Mouse (Mus musculus): ENCODE measurements at regions not wholly inside any gene's neighbourhood (a gene's known extent, or its start where the extent isn't known, plus 50 kb on each side); places are given as distances from the start of the nearest gene placed in this dataset.

DNA sequence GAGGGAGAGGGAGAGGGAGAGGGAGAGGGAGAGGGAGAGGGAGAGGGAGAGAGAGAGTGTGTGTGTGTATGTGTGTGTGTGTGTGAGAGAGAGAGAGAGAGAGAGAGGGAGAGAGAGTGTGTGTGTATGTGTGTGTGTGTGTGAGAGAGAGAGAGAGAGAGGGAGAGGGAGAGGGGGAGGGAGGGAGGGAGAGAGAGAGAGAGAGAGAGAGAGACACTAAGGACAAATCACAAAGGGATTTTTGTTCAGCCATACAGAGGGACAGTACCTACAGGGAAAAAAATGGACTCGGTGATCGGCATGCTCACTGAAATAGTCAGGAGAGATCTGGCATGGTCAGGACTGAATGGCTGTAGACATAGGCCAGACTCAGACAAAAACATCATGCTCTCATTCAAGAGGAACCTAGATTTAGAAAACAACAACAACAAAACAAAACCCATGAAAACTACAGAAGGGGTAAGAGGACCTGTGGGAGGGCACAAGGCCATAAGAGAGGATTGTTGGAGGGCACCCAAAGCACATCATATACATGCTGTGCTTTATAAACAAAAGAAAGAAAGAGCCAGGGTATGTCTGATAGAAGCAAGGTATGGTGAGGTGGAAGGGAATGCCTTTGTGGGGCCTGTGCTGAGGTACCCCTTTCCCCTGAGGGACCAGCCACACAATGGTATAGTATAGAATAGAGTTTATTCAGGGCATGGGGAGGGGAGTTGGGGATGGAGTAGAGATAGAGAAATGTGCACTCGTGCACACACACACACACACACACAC lies 127.0 kb upstream of the Med14 start:
- DNase-seq (ENCODE audit: low read depth): no peak

GRCm38 (mm10) chrX:12888010-12888707 lies 126.3 kb upstream of the Med14 start:
- DNase-seq (ENCODE audit: low read depth): no peak

- DNase-seq (ENCODE audit: low read depth): no peak
These were observed 125.6 kb upstream of the Med14 start for GRCm38 (mm10) chrX:12887516-12887915.

- no peak for DNase-seq (ENCODE audit: low read depth)
These were observed 124.5 kb upstream of the Med14 start for GRCm38 (mm10) chrX:12886160-12887048.

GRCm38 (mm10) chrX:12879233-12879632 lies 117.4 kb upstream of the Med14 start:
- DNase-seq (ENCODE audit: low read depth): no peak

GRCm38 (mm10) chrX:12877506-12877905 lies 115.6 kb upstream of the Med14 start:
- DNase-seq (ENCODE audit: low read depth): no peak

DNA sequence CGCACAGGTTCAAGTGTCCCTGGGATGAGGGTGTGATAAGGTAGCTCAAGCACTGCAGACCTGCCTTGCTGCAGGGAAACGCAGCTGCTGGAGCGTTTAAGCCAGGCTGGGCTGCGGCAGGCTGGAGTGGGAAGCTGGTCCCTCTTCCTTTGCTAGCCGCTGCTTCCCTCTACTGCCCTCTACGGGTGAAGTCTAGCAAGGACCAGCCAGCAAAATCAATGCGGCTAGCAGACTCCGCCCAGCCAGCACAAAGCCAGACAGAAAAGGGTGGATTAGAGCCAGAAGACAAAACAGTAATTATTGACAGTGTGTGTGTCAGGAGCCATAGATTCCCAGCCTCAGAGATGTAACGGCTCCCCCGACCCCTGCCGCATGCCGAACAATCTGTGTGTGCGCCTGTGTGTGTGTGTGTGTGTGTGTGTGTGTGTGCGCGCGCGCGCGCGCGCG lies 111.8 kb upstream of the Med14 start:
- DNase-seq (ENCODE audit: low read depth): no peak

DNA sequence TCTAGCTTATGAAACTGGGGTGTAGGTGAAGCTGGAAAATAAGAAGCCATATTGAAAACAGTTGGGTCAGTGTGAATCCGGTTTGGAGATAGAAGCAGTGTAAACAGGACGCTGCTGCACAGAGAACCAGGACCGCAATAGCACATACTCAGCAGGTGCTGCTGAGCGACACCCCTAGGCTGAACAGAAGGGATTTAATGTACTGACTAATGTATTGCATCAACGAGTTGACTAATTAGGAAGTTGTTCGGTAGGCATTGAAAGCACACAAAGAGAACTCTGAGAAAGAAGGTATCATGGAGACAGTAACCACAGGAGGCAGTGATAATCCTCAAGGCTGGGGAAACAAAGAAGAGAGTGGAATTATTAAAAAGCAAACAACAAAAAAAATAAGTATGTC lies 111.4 kb upstream of the Med14 start:
- DNase-seq (ENCODE audit: low read depth): no peak

GRCm38 (mm10) chrX:12866885-12867498 lies 105.1 kb upstream of the Med14 start:
- DNase-seq (ENCODE audit: low read depth): no peak

DNA sequence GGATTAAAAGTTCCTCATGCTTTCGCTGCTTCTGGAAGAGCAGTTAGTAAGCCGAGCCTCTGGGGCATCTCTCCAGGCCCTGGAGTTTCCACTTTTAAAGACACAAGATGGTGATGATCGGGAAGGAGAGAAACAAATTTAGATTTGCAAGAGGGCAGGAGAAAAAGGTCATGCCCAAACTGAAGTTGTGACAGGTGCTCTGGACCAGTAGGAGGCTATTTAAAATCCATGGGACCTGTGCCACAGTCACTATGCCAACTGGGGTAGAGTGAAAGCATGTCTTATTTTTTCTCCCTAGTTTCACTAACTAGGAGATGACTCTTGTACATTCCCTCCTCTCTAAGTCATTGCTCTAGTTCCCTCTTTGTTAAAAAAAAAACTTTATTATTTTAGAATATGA lies 104.3 kb upstream of the Med14 start:
- no peak for DNase-seq (ENCODE audit: low read depth)

DNA sequence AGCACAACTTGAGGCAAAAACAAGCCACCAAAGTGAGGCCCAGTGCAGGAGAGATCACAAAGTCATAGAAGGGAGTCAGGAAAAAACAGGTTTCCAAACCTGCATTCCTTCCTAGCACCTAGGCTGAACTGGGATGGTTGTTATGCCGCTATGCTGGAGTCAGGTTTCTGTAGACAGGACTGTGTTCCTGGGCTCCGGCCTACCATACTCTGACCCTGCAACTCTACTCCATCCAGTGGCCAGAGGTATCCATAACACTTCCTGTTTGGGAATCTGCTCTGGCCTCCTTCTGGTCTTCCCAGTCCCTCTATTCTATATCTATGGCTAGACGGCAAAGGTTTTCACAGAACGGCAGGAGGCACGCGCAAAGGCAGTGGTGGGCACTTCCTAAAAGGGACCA lies 98.3 kb upstream of the Med14 start:
- no peak for DNase-seq (ENCODE audit: low read depth)

DNA sequence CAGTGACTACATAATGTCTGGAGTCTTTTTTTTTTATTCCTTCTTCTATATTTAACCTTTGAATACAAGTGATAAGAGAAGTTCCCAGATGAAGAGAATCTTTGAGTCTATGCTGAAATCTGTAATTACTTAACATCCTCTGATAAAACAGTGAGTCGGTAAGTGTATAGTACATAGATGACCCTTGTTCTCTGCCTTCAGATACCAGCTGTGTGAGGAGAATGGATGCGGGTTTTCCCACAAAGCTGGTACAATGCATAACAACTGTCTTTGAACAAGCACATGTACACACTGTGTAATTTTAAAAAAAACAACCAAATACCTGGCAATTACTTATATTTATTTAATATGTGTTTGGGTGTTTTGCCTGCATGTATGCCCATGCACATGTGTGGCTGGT lies 96.9 kb upstream of the Med14 start:
- DNase-seq (ENCODE audit: low read depth): no peak

DNA sequence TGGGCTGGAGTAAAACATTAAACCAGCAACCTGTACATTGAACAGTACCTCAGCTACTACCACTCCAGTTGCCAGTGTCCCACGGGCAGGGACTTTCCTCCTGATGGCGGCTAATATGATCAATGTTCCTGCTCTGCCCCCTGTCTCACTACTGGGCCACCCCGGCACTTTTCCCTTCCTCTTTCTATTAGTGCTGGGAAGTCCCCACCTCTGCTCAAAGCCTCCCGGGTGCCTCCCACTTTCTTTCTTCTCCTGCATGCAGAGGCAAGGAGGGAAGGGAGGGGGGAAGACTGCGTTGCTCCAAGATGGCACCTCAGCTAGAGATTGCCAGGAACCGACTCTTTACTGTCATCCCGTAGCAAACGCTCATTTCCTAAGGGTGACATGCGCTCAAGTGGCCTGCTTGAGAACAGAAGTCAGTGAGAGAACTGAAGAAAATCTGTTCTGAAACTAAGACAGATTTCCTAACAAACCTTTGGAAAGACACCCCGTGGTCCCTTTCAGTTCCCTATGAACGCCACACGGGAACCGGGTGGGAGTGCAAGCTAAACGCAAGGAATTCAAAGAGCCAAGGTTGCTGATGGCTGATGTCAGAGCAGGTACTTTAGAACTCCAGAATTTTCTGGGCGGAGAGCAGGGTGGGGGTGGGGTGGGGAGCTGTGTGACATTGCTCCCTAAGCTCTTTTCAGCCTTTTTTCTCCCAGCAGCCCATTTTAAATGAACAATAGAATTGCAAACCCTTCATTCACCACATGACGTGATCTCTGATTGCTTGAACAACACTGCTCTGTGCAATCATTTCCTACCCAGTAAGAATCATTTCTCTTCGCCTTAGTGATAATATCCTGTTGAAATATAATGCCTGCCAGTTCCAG lies 96.2 kb upstream of the Med14 start:
- no peak for DNase-seq (ENCODE audit: low read depth)

- peak; percentile 67 for DNase-seq (ENCODE audit: low read depth)
These were observed 93.6 kb upstream of the Med14 start for GRCm38 (mm10) chrX:12855425-12855824.

DNA sequence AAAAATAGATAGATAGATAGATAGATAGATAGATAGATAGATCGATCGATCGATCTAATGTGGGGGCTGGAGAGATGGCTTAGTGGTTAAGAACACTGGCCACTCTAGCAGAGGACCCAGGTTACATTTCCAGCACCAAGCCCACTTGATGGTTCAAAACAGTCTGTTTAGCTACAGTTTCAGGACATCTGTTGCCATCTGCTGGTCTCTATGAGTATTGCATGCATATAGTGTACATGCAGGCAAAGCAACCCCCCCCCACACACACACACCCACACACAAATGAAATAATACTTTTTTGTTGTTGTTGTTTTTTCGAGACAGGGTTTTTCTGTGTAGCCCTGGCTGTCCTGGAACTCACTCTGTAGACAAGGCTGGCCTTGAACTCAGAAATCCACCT lies 89.8 kb upstream of the Med14 start:
- no peak for DNase-seq (ENCODE audit: low read depth)

GRCm38 (mm10) chrX:12844431-12844830 lies 82.6 kb upstream of the Med14 start:
- DNase-seq (ENCODE audit: low read depth): no peak

GRCm38 (mm10) chrX:12841021-12841325 lies 79.1 kb upstream of the Med14 start:
- DNase-seq (ENCODE audit: low read depth): no peak

- peak; percentile 87 for DNase-seq (ENCODE audit: low read depth)
These were observed 78.5 kb upstream of the Med14 start for GRCm38 (mm10) chrX:12840160-12841020.

DNA sequence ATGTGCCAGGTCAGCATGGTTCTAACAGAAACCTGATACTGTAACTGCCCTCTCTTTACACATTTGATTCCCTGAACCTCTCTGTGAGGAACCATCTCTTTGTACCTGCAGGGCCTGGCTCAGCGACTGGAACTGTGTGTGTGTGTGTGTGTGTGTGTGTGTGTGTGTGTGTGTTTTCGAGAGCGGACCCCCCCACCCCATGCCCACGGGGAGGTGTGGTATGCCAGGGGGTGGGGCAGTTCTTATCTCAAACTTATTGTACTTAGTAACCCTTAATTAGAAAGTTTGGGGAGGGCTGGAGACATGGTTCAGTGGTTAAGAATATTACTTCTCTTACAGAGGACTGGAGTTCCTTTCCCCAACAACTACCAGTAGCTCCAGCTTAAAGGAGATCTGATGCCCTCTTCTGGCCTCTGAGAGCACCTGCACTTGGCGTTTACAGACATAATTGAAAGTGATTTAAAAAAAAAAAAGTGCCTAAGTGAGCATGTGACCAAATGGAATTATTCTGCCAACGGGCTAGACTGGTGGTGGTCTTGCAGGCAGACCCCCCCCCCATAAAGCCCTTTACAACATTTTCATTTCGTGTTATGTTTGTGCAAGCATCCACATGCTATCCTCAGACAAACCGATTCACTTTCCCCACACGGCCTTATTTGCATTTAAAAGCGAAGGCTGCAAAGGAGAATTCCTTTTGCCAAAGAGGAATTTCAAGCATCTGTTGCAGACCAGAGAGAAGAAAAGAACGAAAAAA lies 77.7 kb upstream of the Med14 start:
- no peak for DNase-seq (ENCODE audit: low read depth)

GRCm38 (mm10) chrX:12837821-12838220 lies 75.9 kb upstream of the Med14 start:
- DNase-seq (ENCODE audit: low read depth): no peak

Data from fibroblast of lung, adult 2 months (primary cell).